In genomic region chr1:130717291-130717871, GRCm38 (mm10) we compare ENCODE assay signal across 8 mouse cellular contexts. TPM values are rescaled to one million over a fixed set of nuclear protein-coding genes. Genes with fewer than 3 reads are reported as not detected.
DNase-seq lines count a peak whose midpoint lies in the region; ATAC-seq and TF ChIP-seq lines count a peak whose summit lies in the region.

Gene Yod1 (plus strand): TSS chr1:130717327.

- peak; percentile 84 for ATAC-seq in forebrain, embryonic 11.5 days (replicated peaks; ENCODE audit: low FRiP score)
- peak; percentile 77 for ATAC-seq in heart, embryonic 16.5 days (replicated peaks; ENCODE audit: extremely low read depth, insufficient read depth, low FRiP score)
- ATAC-seq in liver, embryonic 14.5 days (ENCODE audit: insufficient read depth): peak; percentile 70
- ATAC-seq in stomach, embryonic 15.5 days (ENCODE audit: insufficient read depth, low FRiP score, low read depth): peak; percentile 72

- peak within 1 kb of the TSS; percentile 96 for H3K9ac ChIP-seq in forebrain, embryonic 11.5 days (ENCODE audit: low read length)
- peak within 1 kb of the TSS; percentile 95 for H3K9ac ChIP-seq in heart, embryonic 16.5 days (ENCODE audit: low read length)
- peak within 1 kb of the TSS; percentile 84 for H3K9ac ChIP-seq in liver, embryonic 14.5 days (replicated peaks)
- peak within 1 kb of the TSS; percentile 99 for H3K9ac ChIP-seq in stomach, embryonic 15.5 days

- no peak for TF ChIP-seq CTCF in E14TG2a.4 (conservative IDR thresholded peaks at IDR 0.05; ENCODE audit: low read length)
- TF ChIP-seq CTCF in liver, embryonic 14.5 days (IDR thresholded peaks at IDR 0.05; ENCODE audit: low read depth): no peak

- DNase-seq in c-Kit-positive CD71-positive TER-119-negative erythroid progenitor cells, embryonic 14.5 days (ENCODE audit: low read depth): peak; percentile 87
- peak; percentile 96 for DNase-seq in forebrain, embryonic 11.5 days (ENCODE audit: low spot score)
- DNase-seq in kidney, postnatal 25 days: peak; percentile 91 to 95
- peak; percentile 76 to 81 (median 77) for DNase-seq in liver, embryonic 14.5 days (ENCODE audit: low read depth in 3 of 3, low spot score in 3 of 3)
- DNase-seq in neural tube, embryonic 10.5 days (ENCODE audit: extremely low spot score, low spot score): peak; percentile 93

- H3K9me3 ChIP-seq in E14TG2a.4 (ENCODE audit: low read length): no peaks in the 10 kb centered on the region
- no peaks in the 10 kb centered on the region for H3K9me3 ChIP-seq in forebrain, embryonic 11.5 days (ENCODE audit: control insufficient read depth, low read length)
- H3K9me3 ChIP-seq in heart, embryonic 16.5 days (replicated peaks; ENCODE audit: control insufficient read depth, low read length): no peaks in the 10 kb centered on the region
- H3K9me3 ChIP-seq in liver, embryonic 14.5 days (ENCODE audit: control insufficient read depth, low read length): no peaks in the 10 kb centered on the region
- H3K9me3 ChIP-seq in stomach, embryonic 15.5 days: no peaks in the 10 kb centered on the region

- under 1% methylated on average over 54 of the region's 54 CpGs for WGBS in forebrain, embryonic 11.5 days
- WGBS in heart, embryonic 16.5 days: under 1% methylated on average over 52 of the region's 54 CpGs
- WGBS in liver, embryonic 14.5 days (ENCODE audit: insufficient replicate concordance): under 1% methylated on average over 54 of the region's 54 CpGs
- 0% methylated on average over 53 of the region's 54 CpGs for WGBS in stomach, embryonic 15.5 days

- H3K4me3 ChIP-seq in E14TG2a.4 (replicated peaks; ENCODE audit: low read length): peak within 1 kb of the TSS; percentile 95
- H3K4me3 ChIP-seq in forebrain, embryonic 11.5 days (ENCODE audit: low read depth, low read length): peak within 1 kb of the TSS; percentile 83
- peak within 1 kb of the TSS; percentile 86 for H3K4me3 ChIP-seq in heart, embryonic 16.5 days (ENCODE audit: low read length)
- peak within 1 kb of the TSS; percentile 73 to 97 for H3K4me3 ChIP-seq in liver, embryonic 14.5 days (ENCODE audit: insufficient read depth in 1 of 2, low read depth in 2 of 2, low read length in 2 of 2)
- H3K4me3 ChIP-seq in stomach, embryonic 15.5 days (replicated peaks): peak within 1 kb of the TSS; percentile 95

- peaks cover 25% of the 10 kb centered on the region for H3K4me1 ChIP-seq in E14TG2a.4 (replicated peaks; ENCODE audit: low read depth, low read length)
- H3K4me1 ChIP-seq in forebrain, embryonic 11.5 days (replicated peaks; ENCODE audit: control insufficient read depth, insufficient read depth, low read length): peaks cover 3% of the 10 kb centered on the region; the same call in 1 of the 2 replicates
- peaks cover 12% of the 10 kb centered on the region for H3K4me1 ChIP-seq in heart, embryonic 16.5 days (ENCODE audit: control insufficient read depth, insufficient read depth, low read length)
- peaks cover 13 to 18% of the 10 kb centered on the region in 2 experiments for H3K4me1 ChIP-seq in liver, embryonic 14.5 days (replicated peaks; ENCODE audit: control insufficient read depth in 2 of 2, insufficient read depth in 2 of 2, low read length in 1 of 2)
- peaks cover 6% of the 10 kb centered on the region; the same call in 1 of the 2 replicates for H3K4me1 ChIP-seq in stomach, embryonic 15.5 days

- peaks cover 16% of the 10 kb centered on the region for H3K36me3 ChIP-seq in E14TG2a.4 (ENCODE audit: insufficient read depth, low read length)
- no peaks in the 10 kb centered on the region for H3K36me3 ChIP-seq in forebrain, embryonic 11.5 days (ENCODE audit: control insufficient read depth, insufficient read depth, low read length)
- H3K36me3 ChIP-seq in heart, embryonic 16.5 days (ENCODE audit: control insufficient read depth, insufficient read depth): peaks cover 9% of the 10 kb centered on the region
- peaks cover 15% of the 10 kb centered on the region for H3K36me3 ChIP-seq in liver, embryonic 14.5 days (replicated peaks; ENCODE audit: control insufficient read depth, insufficient read depth, low read depth)
- no peaks in the 10 kb centered on the region for H3K36me3 ChIP-seq in stomach, embryonic 15.5 days

- TF ChIP-seq EP300 in liver, embryonic 14.5 days (IDR thresholded peaks at IDR 0.05; ENCODE audit: low read depth): peak; percentile 83

- peak within 1 kb of the TSS; percentile 58 for H3K27ac ChIP-seq in forebrain, embryonic 11.5 days (ENCODE audit: low read depth, low read length)
- peak within 1 kb of the TSS; percentile 90 for H3K27ac ChIP-seq in heart, embryonic 16.5 days (ENCODE audit: low read length)
- peak within 1 kb of the TSS; percentile 72 for H3K27ac ChIP-seq in liver, embryonic 14.5 days
- H3K27ac ChIP-seq in stomach, embryonic 15.5 days: peak within 1 kb of the TSS; percentile 87

- peaks cover 22% of the 10 kb centered on the region for H3K27me3 ChIP-seq in E14TG2a.4 (ENCODE audit: insufficient read depth, low read length)
- H3K27me3 ChIP-seq in forebrain, embryonic 11.5 days (ENCODE audit: control insufficient read depth, insufficient read depth, low read length): no peaks in the 10 kb centered on the region
- no peaks in the 10 kb centered on the region for H3K27me3 ChIP-seq in heart, embryonic 16.5 days (ENCODE audit: control insufficient read depth, insufficient read depth, low read length)
- H3K27me3 ChIP-seq in liver, embryonic 14.5 days (ENCODE audit: control insufficient read depth, insufficient read depth, low read length): no peaks in the 10 kb centered on the region
- no peaks in the 10 kb centered on the region for H3K27me3 ChIP-seq in stomach, embryonic 15.5 days (replicated peaks)

- peak within 1 kb of the TSS; percentile 92 for H3K4me2 ChIP-seq in forebrain, embryonic 11.5 days (ENCODE audit: low read depth, low read length, severe bottlenecking)
- peak within 1 kb of the TSS; percentile 100 for H3K4me2 ChIP-seq in heart, embryonic 16.5 days (ENCODE audit: low read depth, low read length)
- H3K4me2 ChIP-seq in liver, embryonic 14.5 days (ENCODE audit: low read depth): peak within 1 kb of the TSS; percentile 95
- peak within 1 kb of the TSS; percentile 94 for H3K4me2 ChIP-seq in stomach, embryonic 15.5 days

RNA-seq across cellular contexts. Expression of gene Yod1, which starts in this region (rescaled TPM):
- 13.5 and 17.1 TPM in 2 replicates for polyA plus RNA-seq in forebrain, embryonic 11.5 days (2014; fragmentation: Nextera tagmentation; extraction: Ambion mirVana)
- polyA plus RNA-seq in heart, embryonic 16.5 days (2015; fragmentation: Nextera tagmentation; extraction: Ambion mirVana): 8.7 and 9.1 TPM in 2 replicates
- 4.3 and 5.8 TPM in 2 replicates for polyA plus RNA-seq in liver, embryonic 14.5 days (2012; rRNA removed)
- polyA plus RNA-seq in liver, embryonic 14.5 days (2014; fragmentation: Nextera tagmentation; extraction: Ambion mirVana): 19.0 and 22.8 TPM in 2 replicates
- 14.1 and 15.1 TPM in 2 replicates for polyA plus RNA-seq in stomach, embryonic 15.5 days (2015; fragmentation: Nextera tagmentation; extraction: Ambion mirVana)

Comparison
In these comparisons a context has a peak if more than half of its experiments do, and no peak if none do; other contexts are left out.
1. Peak in every context shown above with its lines: DNase-seq, ATAC-seq, H3K4me3 ChIP-seq and H3K27ac ChIP-seq.